Mouse (Mus musculus): Measurements from ENCODE around the gene Gm20835.
"Not testable (repeated sequence)": the region's sequence is repeated elsewhere in the genome, so short reads cannot be mapped to it uniquely, and the experiment has no call there.

Gm20835 gene

DNA sequence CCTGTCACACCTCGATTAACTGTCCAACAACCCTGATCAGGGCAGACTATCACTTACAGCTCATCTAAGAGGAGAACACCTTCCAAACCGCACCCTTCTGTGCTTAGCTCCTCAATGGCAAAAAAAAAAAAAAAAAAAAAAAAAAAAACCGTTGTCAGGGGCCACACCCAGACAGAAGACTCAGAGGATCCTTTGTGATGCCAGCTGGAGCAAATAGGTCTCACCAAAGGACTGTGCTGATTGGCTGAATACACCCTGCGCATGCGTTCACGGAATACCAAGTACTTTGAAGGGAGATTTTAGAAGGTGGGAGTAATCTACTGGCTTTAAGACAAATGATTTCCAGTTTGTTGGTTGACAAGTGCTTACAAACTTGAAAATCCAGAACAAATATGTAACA, at the start of gene Gm20835:
Gm20835 (minus strand) TSS at position 101 of the 400 bp plus-strand sequence.
- not testable (repeated sequence) for DNase-seq (ENCODE audit: low spot score)
